Mouse (Mus musculus) kidney, postnatal 0 days (tissue): Measurements from ENCODE around the gene Tle3. TPM values are rescaled to one million over a fixed set of nuclear protein-coding genes. Genes with fewer than 3 reads are reported as not detected.
A peak's percentile ranks its signal among the peaks of the same experiment; 100 is the strongest.

Experiments
- ATAC-seq: fragments of 200-750 bp; cut with Nextera tagmentation; replicated peaks from 2 replicates; pipeline ENCODE4 v1.8.0; 2017; ENCODE audit warnings: low read depth, moderate number of reproducible peaks, moderate TSS enrichment, moderate library complexity; ENCODE audit not compliant: low FRiP score
- DNase-seq: peaks from one replicate; pipeline ENCODE4 v3.0.0-alpha.2; 2016; ENCODE audit warnings: low spot score
- H3K27ac ChIP-seq: fragments of 300-500 bp; sonication (generic); 2 replicates; pipeline ENCODE4 v1.5.1; 2014; ENCODE audit warnings: mild to moderate bottlenecking
- H3K27me3 ChIP-seq: fragments of 300-500 bp; sonication (generic); 2 replicates; pipeline ENCODE4 v1.6.1; 2014; ENCODE audit warnings: low read length, mixed read lengths; ENCODE audit not compliant: insufficient read depth
- H3K36me3 ChIP-seq: fragments of 300-500 bp; sonication (generic); 2 replicates; pipeline ENCODE4 v1.6.1; 2014; ENCODE audit warnings: low read length, mixed read lengths; ENCODE audit not compliant: insufficient read depth
- H3K4me1 ChIP-seq: fragments of 300-500 bp; sonication (generic); replicated peaks from 2 replicates; pipeline ENCODE4 v1.6.1; 2014; ENCODE audit warnings: antibody characterized with exemption, low read length, mixed read lengths; ENCODE audit not compliant: insufficient read depth
- H3K4me2 ChIP-seq: fragments of 300-500 bp; sonication (generic); 2 replicates; pipeline ENCODE4 v1.6.1; 2014; ENCODE audit warnings: mild to moderate bottlenecking, low read length, moderate library complexity, mixed read lengths
- H3K4me3 ChIP-seq: fragments of 300-500 bp; sonication (generic); replicated peaks from 2 replicates; pipeline ENCODE4 v1.5.1; 2014; ENCODE audit warnings: low read depth, low read length
- H3K9ac ChIP-seq: fragments of 300-500 bp; sonication (generic); 2 replicates; pipeline ENCODE4 v1.6.1; 2014; ENCODE audit warnings: low read depth, low read length
- H3K9me3 ChIP-seq: fragments of 300-500 bp; sonication (generic); replicated peaks from 2 replicates; pipeline ENCODE4 v1.6.1; 2016; ENCODE audit warnings: low read length, inconsistent platforms, mixed read lengths
- CTCF ChIP-seq: IDR thresholded peaks from 2 replicates; pipeline ENCODE4 v1.5.1; 2016; ENCODE audit warnings: antibody characterized with exemption, low read depth, mild to moderate bottlenecking, moderate library complexity
- WGBS: fragments of 180-500 bp; shearing (Covaris S2); extraction: QIAGEN DNeasy Blood & Tissue Kit; methylation state at CpG from one replicate; pipeline ENCODE4 v1.1.7; 2014; 5-methylcytosine and 5-hydroxymethylcytosine counted together
- polyA plus RNA-seq: library from polyadenylated mRNA; unstranded; fragments of >200 nt; fragmentation: Nextera tagmentation; extraction: Ambion mirVana; gene quantifications from 2 replicates; pipeline ENCODE4 v1.2.1, GENCODE M21; 2015

Gene Tle3
- polyA plus RNA-seq, 1 experiment from 2014 or later, result 22.0 TPM

GRCm38 (mm10) chr9:61427901-61428300 lies 55.7 kb downstream of the Tle3 start:
- ATAC-seq (no peak), DNase-seq (no peak)
- no peaks in the 10 kb centered on the region for H3K27me3 ChIP-seq
- TF ChIP-seq CTCF, result no peak
- H3K4me3 ChIP-seq, result no peak overlapping the region
- 81% methylated on average over 3 of the region's 3 CpGs for WGBS
- no peak overlapping the region for H3K4me2 ChIP-seq
- no peaks in the 10 kb centered on the region for H3K4me1 ChIP-seq
- H3K9me3 ChIP-seq, result no peaks in the 10 kb centered on the region
- H3K36me3 ChIP-seq, result no peaks in the 10 kb centered on the region
- no peak overlapping the region for H3K27ac ChIP-seq
- no peak overlapping the region for H3K9ac ChIP-seq

GRCm38 (mm10) chr9:61431830-61432229 lies 59.7 kb downstream of the Tle3 start:
- no peak for TF ChIP-seq CTCF

DNA sequence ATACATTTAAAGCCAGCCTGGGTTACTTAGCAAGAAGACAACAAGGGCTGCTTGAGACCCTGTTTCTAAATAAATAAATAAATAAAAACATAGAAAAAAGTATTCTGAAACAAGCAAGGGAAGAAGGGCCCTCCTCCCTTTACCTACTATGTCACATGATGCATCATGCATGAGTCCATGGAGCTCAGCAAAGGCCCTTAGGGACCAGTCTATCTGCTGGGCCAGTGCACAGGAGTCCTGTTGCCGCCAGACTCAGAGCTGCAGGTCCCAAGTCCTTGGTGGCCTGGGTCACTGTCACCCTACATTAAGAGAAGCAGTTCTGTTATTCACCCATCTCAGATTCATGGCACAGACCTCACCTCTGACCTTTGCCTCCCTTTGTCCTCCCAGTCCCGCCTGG lies 61.0 kb downstream of the Tle3 start:
- H3K36me3 ChIP-seq, result no peaks in the 10 kb centered on the region

More at GRCm38 (mm10) chr9:61431830-61432229, 59.7 kb downstream of the Tle3 start:
- no peak overlapping the region for H3K4me3 ChIP-seq
- ATAC-seq (no peak), DNase-seq (no peak)
- 88% methylated on average over 4 of the region's 4 CpGs for WGBS
- H3K9me3 ChIP-seq, result no peaks in the 10 kb centered on the region
- H3K36me3 ChIP-seq, result no peaks in the 10 kb centered on the region
- no peak overlapping the region for H3K4me2 ChIP-seq
- no peak overlapping the region for H3K9ac ChIP-seq
- H3K27me3 ChIP-seq, result no peaks in the 10 kb centered on the region
- no peaks in the 10 kb centered on the region for H3K4me1 ChIP-seq
- H3K27ac ChIP-seq, result no peak overlapping the region

DNA sequence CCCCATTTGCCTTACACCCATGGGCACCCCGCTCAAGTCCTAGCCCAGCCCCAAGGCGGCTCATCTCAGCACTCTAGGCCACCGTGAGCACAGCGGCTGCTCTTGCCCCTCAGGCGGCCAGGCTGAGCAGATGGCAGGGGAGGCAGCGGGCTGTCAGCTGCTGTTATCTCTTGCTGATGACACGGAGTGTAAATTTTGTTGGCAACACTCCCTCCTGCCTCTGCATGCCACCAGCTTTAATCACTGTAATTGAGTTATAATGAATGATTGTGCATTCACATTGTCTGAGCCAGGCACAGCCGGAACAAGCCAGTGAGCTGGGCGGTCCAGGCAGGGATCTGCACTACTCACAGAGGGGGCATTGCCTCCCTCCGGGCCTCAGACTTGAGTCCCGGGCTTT lies 61.9 kb downstream of the Tle3 start:
- Histone ChIP-seq H3K9me3 (no peaks in the 10 kb centered on the region), H3K27me3 (no peaks in the 10 kb centered on the region), H3K4me2 (no peak overlapping the region), H3K27ac (no peak overlapping the region), H3K36me3 (no peaks in the 10 kb centered on the region), H3K4me3 (no peak overlapping the region), H3K9ac (no peak overlapping the region), H3K4me1 (no peaks in the 10 kb centered on the region)
- DNase-seq, result no peak
- 51% methylated on average over 11 of the region's 11 CpGs for WGBS
- TF ChIP-seq CTCF, result no peak
- no peak for ATAC-seq

More for the DNA sequence above, 61.0 kb downstream of the Tle3 start:
- Histone ChIP-seq H3K27ac (no peak overlapping the region), H3K9me3 (no peaks in the 10 kb centered on the region), H3K27me3 (no peaks in the 10 kb centered on the region), H3K4me2 (no peak overlapping the region), H3K4me3 (no peak overlapping the region), H3K4me1 (no peaks in the 10 kb centered on the region), H3K9ac (no peak overlapping the region)
- TF ChIP-seq CTCF, result no peak
- DNase-seq (no peak), ATAC-seq (no peak)
- 70% methylated on average over 2 of the region's 2 CpGs for WGBS

- no peak for TF ChIP-seq CTCF
- WGBS, result 41% methylated on average over 8 of the region's 8 CpGs
- DNase-seq (peak; percentile 56), ATAC-seq (0 out of 2 replicates have a peak, but pooled peaks have one; percentile 52)
- H3K36me3 ChIP-seq, result no peaks in the 10 kb centered on the region
- no peaks in the 10 kb centered on the region for H3K27me3 ChIP-seq
- H3K9me3 ChIP-seq, result no peaks in the 10 kb centered on the region
- H3K27ac ChIP-seq, result no peak overlapping the region
- no peak overlapping the region for H3K4me2 ChIP-seq
- no peak overlapping the region for H3K9ac ChIP-seq
- no peaks in the 10 kb centered on the region for H3K4me1 ChIP-seq
- H3K4me3 ChIP-seq, result no peak overlapping the region
These were observed 63.2 kb downstream of the Tle3 start for GRCm38 (mm10) chr9:61435191-61435989.

DNA sequence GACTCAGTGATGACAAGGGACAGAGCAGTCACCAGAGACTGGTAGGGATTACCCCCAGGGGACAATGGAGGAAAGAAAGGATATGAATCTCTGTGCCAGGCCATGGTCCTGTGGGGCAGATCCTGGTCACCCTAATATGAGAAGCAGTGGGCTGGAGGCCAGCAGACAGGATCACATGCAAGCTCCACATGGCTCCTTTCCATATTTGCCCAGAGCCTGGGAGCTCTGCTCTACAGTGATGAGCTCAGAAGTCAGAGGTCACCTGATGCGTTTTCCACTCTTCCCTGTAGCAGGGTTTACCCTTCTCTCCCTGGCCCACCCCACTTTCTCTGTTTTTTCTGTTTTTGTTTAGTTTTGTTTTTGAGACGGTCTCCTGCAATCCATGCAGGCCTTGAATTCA lies 63.9 kb downstream of the Tle3 start:
- no peak overlapping the region for H3K27ac ChIP-seq
- H3K4me3 ChIP-seq, result no peak overlapping the region
- no peak overlapping the region for H3K9ac ChIP-seq
- TF ChIP-seq CTCF, result no peak
- ATAC-seq, result no peak
- H3K9me3 ChIP-seq, result no peaks in the 10 kb centered on the region
- H3K36me3 ChIP-seq, result no peaks in the 10 kb centered on the region
- H3K4me2 ChIP-seq, result no peak overlapping the region
- no peaks in the 10 kb centered on the region for H3K4me1 ChIP-seq
- DNase-seq, result no peak
- 66% methylated on average over 2 of the region's 2 CpGs for WGBS
- no peaks in the 10 kb centered on the region for H3K27me3 ChIP-seq
